Mouse (Mus musculus) adrenal gland, adult 2 months (tissue): ENCODE results near the gene Ddx1. TPM values are rescaled to one million over a fixed set of nuclear protein-coding genes. Genes with fewer than 3 reads are reported as not detected.
"Not testable (repeated sequence)": the region's sequence is repeated elsewhere in the genome, so short reads cannot be mapped to it uniquely, and the experiment has no call there.

Experiments used
- DNase-seq: peaks from one replicate; pipeline ENCODE4 v3.0.0; 2021
- polyA plus RNA-seq: library from polyadenylated mRNA; depleted of rRNA; stranded (reverse); fragments of >200 nt; gene quantifications from 2 replicates; pipeline ENCODE4 v1.2.3, GENCODE M21; 2012
- total RNA-seq, 2 experiments: library from RNA; stranded (reverse); gene quantifications; 2 replicates each; pipeline ENCODE4 v1.2.3; 2021

Ddx1 gene
- total and polyA plus RNA-seq, 3 experiments: 0.91 to 105 (median 68.8) TPM

GRCm38 (mm10) chr12:13205733-13206132 lies 43.3 kb downstream of the Ddx1 start:
- DNase-seq: no peak

DNA sequence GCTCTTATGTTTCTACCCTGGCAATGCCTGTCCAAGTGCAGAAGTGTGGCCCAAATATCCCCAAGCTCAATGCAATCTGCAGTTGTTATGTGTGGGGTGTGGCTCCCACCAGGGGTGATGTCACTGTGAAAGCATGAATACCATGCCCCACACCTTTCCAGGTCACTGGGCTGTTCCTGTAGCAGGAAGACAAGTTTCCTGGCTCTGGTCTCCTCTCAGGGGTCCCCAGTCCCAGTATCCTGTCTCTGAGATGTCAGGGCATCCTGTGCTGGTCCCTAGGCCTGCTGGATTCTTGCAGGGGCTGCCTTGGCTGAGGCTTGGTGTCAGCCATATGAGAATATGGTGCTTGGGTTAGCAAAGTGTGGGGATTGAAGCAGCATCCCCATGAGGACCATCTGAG lies 46.7 kb downstream of the Ddx1 start:
- DNase-seq: no peak

DNA sequence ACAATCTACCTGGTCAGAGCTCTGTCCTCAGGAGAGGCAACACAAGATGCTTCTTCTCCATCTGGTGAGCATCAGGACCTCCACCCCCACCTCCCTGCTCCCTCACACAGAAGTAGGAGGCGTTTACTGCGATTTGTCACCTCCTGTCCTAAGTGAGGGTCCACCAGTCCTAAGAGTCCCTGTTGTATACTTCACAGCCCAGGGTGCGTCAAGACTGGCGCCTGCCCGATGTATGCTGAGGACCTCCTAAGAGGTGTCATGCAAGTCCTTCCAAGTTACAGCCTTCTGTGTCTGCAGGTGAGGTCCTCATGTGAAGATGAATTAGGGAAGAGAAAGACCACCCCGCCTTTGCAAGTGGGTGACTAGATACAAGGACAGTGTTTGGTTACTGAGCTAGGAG lies 48.4 kb downstream of the Ddx1 start:
- DNase-seq: no peak

DNA sequence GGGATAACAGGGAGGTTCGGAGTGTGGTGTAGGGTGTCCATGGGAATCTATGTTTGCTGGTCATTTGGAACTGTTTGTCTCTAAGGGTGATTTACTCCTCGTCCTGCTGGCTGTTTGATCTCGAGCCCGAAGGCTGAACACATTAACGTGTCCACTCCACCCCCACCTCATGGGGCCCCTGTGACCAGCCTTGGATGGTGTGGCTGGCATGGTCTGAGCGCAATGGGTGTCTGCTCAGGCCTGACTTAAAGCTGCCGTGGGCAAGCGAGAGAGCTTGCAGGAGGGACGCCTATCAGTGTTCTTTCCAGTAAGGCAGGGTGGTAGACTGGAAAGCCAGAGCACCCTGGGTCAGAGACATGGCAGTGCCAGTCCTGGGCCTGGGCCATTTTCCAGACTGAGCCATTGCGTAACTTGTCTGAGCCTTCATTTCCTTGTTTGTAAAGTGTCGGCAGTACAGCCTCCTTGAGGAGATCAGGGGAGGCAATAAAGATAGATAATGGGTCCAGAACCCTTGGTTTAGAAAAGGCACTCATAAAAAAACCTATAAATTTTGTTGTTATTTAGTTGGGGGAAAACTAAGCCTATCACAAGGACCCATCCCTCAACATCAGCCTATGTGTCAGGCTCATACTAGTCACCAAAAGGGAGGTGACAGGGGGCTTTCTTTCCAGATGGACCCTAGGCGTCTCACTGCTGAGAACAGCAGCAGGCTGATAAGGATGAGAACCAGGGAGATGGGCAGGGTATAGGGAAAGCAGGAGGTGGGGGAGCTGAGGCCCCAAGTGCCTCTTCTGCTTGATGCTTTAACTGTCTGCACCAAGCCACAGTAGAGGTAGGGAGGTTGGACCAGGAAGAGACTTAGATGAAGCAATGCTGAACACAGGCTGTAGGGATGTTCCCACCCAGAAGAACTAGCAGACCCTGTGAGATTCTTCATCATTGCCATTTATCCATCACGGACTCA lies 49.4 kb downstream of the Ddx1 start:
- DNase-seq: peak; percentile 38

DNA sequence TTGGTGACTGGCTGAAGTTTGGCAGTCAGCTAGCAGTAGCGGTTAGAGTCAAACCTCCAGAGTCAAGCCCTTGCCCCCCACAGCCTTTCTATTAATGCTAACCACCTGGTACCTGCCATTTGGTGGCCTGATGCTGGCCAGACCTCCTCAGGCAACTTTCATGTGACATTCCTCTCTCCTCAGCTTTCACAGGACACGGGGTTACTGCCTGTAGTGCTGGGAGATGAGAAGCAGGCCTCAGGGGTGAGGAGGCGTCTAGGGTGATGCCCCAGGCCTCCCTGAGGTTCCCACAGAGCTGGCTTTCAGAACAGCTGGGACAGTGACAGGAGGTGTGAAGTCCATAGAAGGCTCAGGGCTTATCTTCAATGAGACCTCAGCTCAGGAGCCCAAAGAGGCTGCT lies 50.9 kb downstream of the Ddx1 start:
- DNase-seq: no peak

- DNase-seq: no peak
Observed at GRCm38 (mm10) chr12:13196146-13196545, 52.9 kb downstream of the Ddx1 start.

- DNase-seq: no peak
Observed at GRCm38 (mm10) chr12:13195506-13195905, 53.5 kb downstream of the Ddx1 start.

DNA sequence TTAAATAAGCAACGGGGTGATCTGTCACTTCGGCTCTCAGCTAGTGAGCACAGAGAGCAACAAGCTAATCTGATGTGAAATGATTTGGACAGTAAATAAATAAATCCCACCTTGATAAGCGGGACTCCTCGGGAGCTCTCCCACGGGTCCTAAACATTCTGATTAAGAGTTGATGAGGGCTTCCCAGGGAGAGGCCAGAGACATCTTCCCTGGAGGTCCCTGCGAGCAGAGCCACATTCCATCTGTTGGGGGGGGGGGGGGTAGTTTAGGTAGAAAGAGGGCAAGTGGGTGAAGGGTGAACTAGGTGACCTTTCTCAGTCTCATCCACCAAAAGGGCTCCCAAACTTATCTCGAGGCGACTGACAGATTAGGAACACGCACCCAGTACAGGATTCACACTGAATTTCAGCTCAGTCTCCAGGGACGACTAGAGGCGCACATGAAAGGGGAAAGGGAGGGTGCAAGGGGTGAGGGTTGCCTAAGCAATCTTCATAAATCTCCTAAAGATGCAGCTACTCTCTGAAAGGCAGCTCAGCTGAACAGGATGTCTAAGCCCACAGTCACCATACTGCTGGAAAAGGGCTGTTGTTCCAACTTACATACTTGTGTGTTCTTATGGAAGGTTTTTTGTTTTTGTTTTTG lies 60.8 kb downstream of the Ddx1 start:
- DNase-seq: no peak

- DNase-seq: no peak
Observed at GRCm38 (mm10) chr12:13186209-13186608, 62.8 kb downstream of the Ddx1 start.

DNA sequence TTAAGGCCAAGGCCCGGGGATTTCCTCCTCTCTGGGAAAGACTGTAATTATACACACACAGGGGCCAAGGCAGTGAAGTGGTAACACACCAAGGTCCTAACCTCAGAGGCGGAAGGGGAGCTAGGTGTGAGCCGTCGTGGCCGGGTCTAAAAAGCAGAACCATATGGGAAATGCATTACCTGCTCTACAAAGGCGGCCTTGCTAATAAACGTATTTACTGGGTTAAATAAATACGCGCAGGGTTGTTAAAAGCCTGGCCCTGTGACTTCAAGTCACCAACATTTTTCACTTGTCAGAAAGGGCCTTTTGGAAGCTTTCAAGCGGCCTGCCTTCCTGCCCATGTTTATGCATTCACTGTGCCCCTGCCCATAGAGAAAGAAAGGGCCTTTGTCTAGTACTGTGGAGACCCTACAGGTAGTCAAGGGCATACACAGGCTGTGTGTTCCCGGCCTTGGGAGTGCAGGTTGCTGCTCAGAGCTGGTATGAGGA lies 64.1 kb downstream of the Ddx1 start:
- DNase-seq: no peak

DNA sequence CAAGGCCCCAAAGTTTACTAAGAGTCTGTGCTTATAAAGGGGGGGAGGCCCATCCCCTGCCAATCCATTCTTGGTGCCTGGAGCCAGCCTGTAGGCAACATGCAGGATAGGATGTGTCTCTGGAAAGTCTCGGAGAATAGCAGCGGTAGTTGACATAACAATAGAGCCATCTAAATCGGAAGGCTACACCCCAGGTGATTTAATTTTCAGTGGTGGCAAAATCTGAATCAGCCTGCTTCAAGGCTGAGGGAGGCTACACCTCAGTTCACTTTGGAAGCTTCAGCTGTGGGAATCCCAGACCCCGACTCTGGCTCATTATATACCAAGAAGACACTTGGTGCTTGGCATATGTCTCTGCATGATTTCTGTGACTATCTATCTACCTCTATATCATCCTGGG lies 64.9 kb downstream of the Ddx1 start:
- DNase-seq: not testable (repeated sequence)

DNA sequence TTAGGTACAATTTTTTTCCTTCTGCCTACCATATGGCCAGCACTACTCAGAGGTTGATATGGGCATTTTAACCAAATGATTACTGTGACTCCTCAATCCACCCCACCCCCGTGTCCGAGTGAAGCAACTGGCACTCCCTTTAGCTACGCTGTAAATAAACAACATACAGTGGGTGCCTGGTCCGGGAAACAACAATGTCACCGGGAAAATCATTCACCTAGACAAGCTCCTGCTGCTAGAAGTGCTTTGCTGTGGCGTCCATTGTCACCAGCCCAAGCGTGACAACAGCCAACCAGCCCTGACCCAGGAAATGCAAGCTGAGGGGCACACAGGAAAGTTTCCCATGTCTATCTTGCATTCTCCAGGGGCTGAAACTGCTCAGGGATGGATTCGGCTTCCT lies 66.8 kb downstream of the Ddx1 start:
- no peak for DNase-seq

- DNase-seq: no peak
Observed at GRCm38 (mm10) chr12:13181721-13182120, 67.3 kb downstream of the Ddx1 start.

GRCm38 (mm10) chr12:13180715-13181335 lies 68.2 kb downstream of the Ddx1 start:
- DNase-seq: no peak

- DNase-seq: no peak
Observed at GRCm38 (mm10) chr12:13180332-13180714, 68.7 kb downstream of the Ddx1 start.

- peak; percentile 34 for DNase-seq
Observed at GRCm38 (mm10) chr12:13177606-13178005, 71.4 kb downstream of the Ddx1 start.

- no peak for DNase-seq
Observed at GRCm38 (mm10) chr12:13176927-13177326, 72.1 kb downstream of the Ddx1 start.

DNA sequence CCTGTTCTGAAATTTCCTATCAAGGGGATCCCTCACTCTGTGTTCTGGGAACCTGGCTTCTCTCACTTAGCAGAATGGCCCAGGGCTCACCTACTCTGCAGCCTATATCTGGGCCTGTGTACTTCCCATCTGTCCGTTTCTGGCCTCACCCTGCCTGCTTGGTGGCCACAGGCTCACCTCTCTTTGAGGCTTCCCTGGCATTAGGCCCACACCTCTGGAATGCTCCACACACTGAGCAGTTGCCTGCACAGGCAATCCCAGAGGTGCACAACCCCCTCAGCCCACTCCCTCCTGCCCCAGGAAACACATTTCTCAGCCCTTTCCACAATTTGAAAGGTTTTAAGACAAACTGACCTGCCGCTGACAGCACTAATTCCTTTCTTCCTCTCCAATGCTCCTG lies 72.9 kb downstream of the Ddx1 start:
- no peak for DNase-seq

GRCm38 (mm10) chr12:13174022-13174421 lies 75.0 kb downstream of the Ddx1 start:
- no peak for DNase-seq

DNA sequence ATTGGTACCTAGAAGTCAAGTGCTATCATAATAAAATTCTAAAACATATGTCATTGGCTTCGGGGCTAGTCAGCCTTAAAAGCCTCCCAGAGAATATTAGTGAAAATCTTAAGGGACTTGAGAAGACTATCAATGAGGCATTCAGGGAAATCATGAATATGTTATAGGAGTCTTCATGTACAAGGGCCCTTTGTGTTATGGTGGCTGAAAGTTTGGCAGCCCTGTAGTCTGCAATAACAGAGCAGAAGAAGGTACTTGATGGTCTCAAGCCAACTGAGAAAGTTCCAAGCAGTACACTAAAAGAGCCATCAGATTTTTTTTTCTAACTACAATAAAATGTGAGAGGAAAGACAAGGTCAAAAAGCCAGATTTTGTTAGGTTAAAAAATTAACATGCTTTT lies 80.9 kb downstream of the Ddx1 start:
- no peak for DNase-seq

- DNase-seq: no peak
Observed at GRCm38 (mm10) chr12:13167116-13167515, 81.9 kb downstream of the Ddx1 start.
